Mouse (Mus musculus): ENCODE measurements around the gene St6galnac6. TPM values are rescaled to one million over a fixed set of nuclear protein-coding genes. Genes with fewer than 3 reads are reported as not detected.

Gene St6galnac6
- total and polyA plus RNA-seq, 3 experiments: 12.5 to 26.5 TPM; not detected in 1

GRCm38 (mm10) chr2:32655394-32655744, 55.9 kb downstream of the St6galnac6 start:
- Histone ChIP-seq H3K79me2 (ENCODE audit: control insufficient read depth, insufficient read depth, low read length, poor library complexity) (no peaks in the 10 kb centered on the region), H3K9me3 (replicated peaks; ENCODE audit: insufficient read depth, low read length) (no peaks in the 10 kb centered on the region), H3K27ac (ENCODE audit: control insufficient read depth, low read depth, low read length) (no peak overlapping the region), H3K9ac (ENCODE audit: control insufficient read depth, low read depth, low read length, poor library complexity, severe bottlenecking) (no peak overlapping the region), H3K4me1 (ENCODE audit: control insufficient read depth in 1 of 2, insufficient read depth in 2 of 2, low read length in 2 of 2) (peaks cover 15 to 18% of the 10 kb centered on the region in 2 experiments), H3K27me3 (ENCODE audit: control insufficient read depth in 1 of 2, insufficient read depth in 2 of 2, low read length in 2 of 2) (no peaks in the 10 kb centered on the region), H3K36me3 (ENCODE audit: control insufficient read depth in 1 of 2, insufficient read depth in 2 of 2, low read length in 2 of 2) (peaks cover 0 to 15% of the 10 kb centered on the region in 2 experiments; a peak in 2 of 4 replicates), H3K4me3 (ENCODE audit: control insufficient read depth in 1 of 2, insufficient read depth in 1 of 2, low read depth in 2 of 2, low read length in 2 of 2) (no peak overlapping the region)
- TF ChIP-seq SIN3A (IDR thresholded peaks at IDR 0.05; ENCODE audit: low read length) (no peak), UBTF (IDR thresholded peaks at IDR 0.05; ENCODE audit: borderline replicate concordance, insufficient read depth, low read depth, low read length) (no peak), ZNF384 (IDR thresholded peaks at IDR 0.05; ENCODE audit: low read depth, low read length) (no peak), USF2 (IDR thresholded peaks at IDR 0.05; ENCODE audit: borderline replicate concordance in 1 of 2, insufficient read depth in 1 of 2, low read depth in 1 of 2, low read length in 2 of 2) (no peak), MAX (IDR thresholded peaks at IDR 0.05; ENCODE audit: low read length) (no peak), POLR2AphosphoS5 (IDR thresholded peaks at IDR 0.05; ENCODE audit: borderline replicate concordance, low read depth, low read length) (no peak), KAT2A (conservative IDR thresholded peaks at IDR 0.05; ENCODE audit: low read depth, low read length) (no peak), GATA1 (IDR thresholded peaks at IDR 0.05; ENCODE audit: low read depth, low read length) (no peak), ZC3H11A (IDR thresholded peaks at IDR 0.05; ENCODE audit: low read depth, low read length) (no peak), NRF1 (IDR thresholded peaks at IDR 0.05; ENCODE audit: insufficient read depth, low read depth, low read length, poor library complexity, severe bottlenecking) (no peak), CHD1 (IDR thresholded peaks at IDR 0.05; ENCODE audit: low read depth, low read length) (no peak), GABPA (IDR thresholded peaks at IDR 0.05; ENCODE audit: low read depth, low read length) (no peak), HCFC1 (IDR thresholded peaks at IDR 0.05; ENCODE audit: low read depth, low read length) (no peak), ELF1 (IDR thresholded peaks at IDR 0.05; ENCODE audit: low read depth, low read length) (no peak), TBP (IDR thresholded peaks at IDR 0.05; ENCODE audit: low read depth, low read length) (no peak)
- DNase-seq (ENCODE audit: low read depth, low spot score): no peak

- no peak for DNase-seq (ENCODE audit: low read depth, low spot score)
- no peak overlapping the region for H3K9ac ChIP-seq (ENCODE audit: control insufficient read depth, low read depth, low read length, poor library complexity, severe bottlenecking)
- no peak overlapping the region for H3K4me3 ChIP-seq (ENCODE audit: control insufficient read depth in 1 of 2, insufficient read depth in 1 of 2, low read depth in 2 of 2, low read length in 2 of 2)
- peaks cover 0 to 15% of the 10 kb centered on the region in 2 experiments; a peak in 2 of 4 replicates for H3K36me3 ChIP-seq (ENCODE audit: control insufficient read depth in 1 of 2, insufficient read depth in 2 of 2, low read length in 2 of 2)
- TF ChIP-seq USF1 (IDR thresholded peaks at IDR 0.05; ENCODE audit: low read depth, low read length) (no peak), NRF1 (IDR thresholded peaks at IDR 0.05; ENCODE audit: insufficient read depth, low read depth, low read length, poor library complexity, severe bottlenecking) (no peak), MYC (IDR thresholded peaks at IDR 0.05; ENCODE audit: low read depth, low read length) (no peak), MAFK (IDR thresholded peaks at IDR 0.05; ENCODE audit: borderline replicate concordance, low read depth, low read length) (no peak), ELF1 (IDR thresholded peaks at IDR 0.05; ENCODE audit: low read depth, low read length) (no peak), CHD2 (IDR thresholded peaks at IDR 0.05; ENCODE audit: low read length) (no peak), MXI1 (IDR thresholded peaks at IDR 0.05; ENCODE audit: low read depth, low read length) (no peak), POLR2AphosphoS2 (IDR thresholded peaks at IDR 0.05; ENCODE audit: low read length) (no peak), RAD21 (IDR thresholded peaks at IDR 0.05; ENCODE audit: low read depth, low read length) (no peak)
- no peaks in the 10 kb centered on the region for H3K27me3 ChIP-seq (ENCODE audit: control insufficient read depth in 1 of 2, insufficient read depth in 2 of 2, low read length in 2 of 2)
- H3K27ac ChIP-seq (ENCODE audit: control insufficient read depth, low read depth, low read length): no peak overlapping the region
- H3K4me1 ChIP-seq (ENCODE audit: control insufficient read depth in 1 of 2, insufficient read depth in 2 of 2, low read length in 2 of 2): peaks cover 19 to 20% of the 10 kb centered on the region in 2 experiments
- H3K9me3 ChIP-seq (replicated peaks; ENCODE audit: insufficient read depth, low read length): no peaks in the 10 kb centered on the region
- H3K79me2 ChIP-seq (ENCODE audit: control insufficient read depth, insufficient read depth, low read length, poor library complexity): no peaks in the 10 kb centered on the region
These were observed 56.3 kb downstream of the St6galnac6 start for GRCm38 (mm10) chr2:32655826-32656225.

Data from MEL (cell line).